Mouse (Mus musculus) bone marrow, adult 2 months (tissue): ENCODE results near the gene Baz1a. TPM values are rescaled to one million over a fixed set of nuclear protein-coding genes. Genes with fewer than 3 reads are reported as not detected.
A peak's percentile ranks its signal among the peaks of the same experiment; 100 is the strongest.

Source experiments
- H3K27ac ChIP-seq: fragments of 200-500 bp; 2 replicates; pipeline ENCODE4 v1.5.1; 2012; ENCODE audit warnings: low read depth, mild to moderate bottlenecking, control low read depth, inconsistent platforms, low read length; ENCODE audit not compliant: control insufficient read depth, poor library complexity, insufficient read depth
- H3K4me1 ChIP-seq: fragments of 200-500 bp; 2 replicates; pipeline ENCODE4 v1.6.1; 2011; ENCODE audit warnings: low read length; ENCODE audit not compliant: control insufficient read depth, insufficient read depth
- H3K4me3 ChIP-seq: fragments of 200-500 bp; replicated peaks from 2 replicates; pipeline ENCODE3; 2011; ENCODE audit warnings: mild to moderate bottlenecking, low read depth, low read length, control low read depth; ENCODE audit not compliant: control insufficient read depth
- CTCF ChIP-seq: fragments of 200-500 bp; IDR thresholded peaks from 2 replicates; pipeline ENCODE4 v1.5.1; 2011; ENCODE audit warnings: low read length, control low read depth; ENCODE audit not compliant: control insufficient read depth, insufficient read depth
- POLR2A ChIP-seq: fragments of 200-500 bp; IDR thresholded peaks from 2 replicates; pipeline ENCODE4 v1.6.1; 2011; ENCODE audit warnings: low read depth, mild to moderate bottlenecking, control low read depth, low read length, borderline replicate concordance; ENCODE audit not compliant: control insufficient read depth
- WGBS: fragments of 180-500 bp; shearing (Covaris S2); methylation state at CpG from one replicate; pipeline ENCODE4 v1.1.7; 2018; 5-methylcytosine and 5-hydroxymethylcytosine counted together
- polyA plus RNA-seq: library from polyadenylated mRNA; stranded (reverse); fragments of >200 nt; gene quantifications from 2 replicates; pipeline ENCODE4 v1.2.4, GENCODE M21; 2011; ENCODE audit warnings: low replicate concordance; ENCODE audit not compliant: missing spikeins, insufficient read depth, insufficient read length

Baz1a gene
- polyA plus RNA-seq, 1 experiment: 40.3 TPM

- TF ChIP-seq POLR2A (no peak), CTCF (no peak)
- peak overlapping the region; percentile 74 for H3K27ac ChIP-seq
- 19% methylated on average over 16 of the region's 16 CpGs for WGBS
- peaks cover 4% of the 10 kb centered on the region for H3K4me1 ChIP-seq
- H3K4me3 ChIP-seq: peak overlapping the region; percentile 30
These were observed 20.7 kb downstream of the Baz1a start for GRCm38 (mm10) chr12:54993246-54994067.

GRCm38 (mm10) chr12:54992814-54993213, 21.3 kb downstream of the Baz1a start:
- H3K4me3 ChIP-seq: no peak overlapping the region
- 50% methylated on average over 3 of the region's 3 CpGs for WGBS

GRCm38 (mm10) chr12:54988323-54988850, 25.8 kb downstream of the Baz1a start:
- Histone ChIP-seq H3K4me1 (peaks cover 1% of the 10 kb centered on the region), H3K4me3 (no peak overlapping the region), H3K27ac (no peak overlapping the region)
- TF ChIP-seq POLR2A (no peak), CTCF (no peak)
- 65% methylated on average over 4 of the region's 4 CpGs for WGBS

More at GRCm38 (mm10) chr12:54992814-54993213, 21.3 kb downstream of the Baz1a start:
- TF ChIP-seq POLR2A: no peak
- no peak for TF ChIP-seq CTCF
- Histone ChIP-seq H3K27ac (no peak overlapping the region), H3K4me1 (peaks cover 1% of the 10 kb centered on the region)

GRCm38 (mm10) chr12:54987156-54987555, 27.0 kb downstream of the Baz1a start:
- no peak overlapping the region for H3K27ac ChIP-seq
- TF ChIP-seq CTCF (no peak), POLR2A (no peak)
- no peaks in the 10 kb centered on the region for H3K4me1 ChIP-seq
- H3K4me3 ChIP-seq: no peak overlapping the region
- 72% methylated on average over 2 of the region's 2 CpGs for WGBS

GRCm38 (mm10) chr12:54986052-54986717, 28.0 kb downstream of the Baz1a start, which contains the start of gene Gm20403:
Gm20403 (minus strand) TSS chr12:54986529.
- TF ChIP-seq POLR2A (peak; percentile 80; the same call in 1 of the 2 replicates), CTCF (no peak)
- under 1% methylated on average over 59 of the region's 60 CpGs for WGBS
- Histone ChIP-seq H3K4me3 (peak within 1 kb of the TSS; percentile 80), H3K27ac (peak within 1 kb of the TSS; percentile 99), H3K4me1 (peaks cover 1% of the 10 kb centered on the region; the same call in 1 of the 2 replicates)

- H3K4me3 ChIP-seq: peak overlapping the region; percentile 80
- under 1% methylated on average over 114 of the region's 117 CpGs for WGBS
- TF ChIP-seq POLR2A (peak; percentile 34; the same call in 1 of the 2 replicates), CTCF (no peak)
- peaks cover 1% of the 10 kb centered on the region; the same call in 1 of the 2 replicates for H3K4me1 ChIP-seq
- H3K27ac ChIP-seq: peak overlapping the region; percentile 99
These were observed 28.7 kb downstream of the Baz1a start for GRCm38 (mm10) chr12:54985257-54986051.

- Histone ChIP-seq H3K4me3 (peak overlapping the region; percentile 80), H3K27ac (peak overlapping the region; percentile 99), H3K4me1 (peaks cover 3% of the 10 kb centered on the region; the same call in 1 of the 2 replicates)
- TF ChIP-seq CTCF (no peak), POLR2A (peak; percentile 67; the same call in 1 of the 2 replicates)
- under 1% methylated on average over 42 of the region's 42 CpGs for WGBS
These were observed 29.4 kb downstream of the Baz1a start for GRCm38 (mm10) chr12:54984701-54985256.

GRCm38 (mm10) chr12:54982935-54983715, 31.0 kb downstream of the Baz1a start:
- no peak overlapping the region for H3K4me3 ChIP-seq
- WGBS: 63% methylated on average over 7 of the region's 7 CpGs
- peaks cover 4% of the 10 kb centered on the region for H3K4me1 ChIP-seq
- TF ChIP-seq POLR2A (no peak), CTCF (no peak)
- no peak overlapping the region for H3K27ac ChIP-seq
